Mouse (Mus musculus): ENCODE data around the gene Tekt1. TPM values are rescaled to one million over a fixed set of nuclear protein-coding genes. Genes with fewer than 3 reads are reported as not detected.

The Tekt1 gene
- total and polyA plus RNA-seq, 3 experiments, result 0.08 TPM; not detected in 2

DNA sequence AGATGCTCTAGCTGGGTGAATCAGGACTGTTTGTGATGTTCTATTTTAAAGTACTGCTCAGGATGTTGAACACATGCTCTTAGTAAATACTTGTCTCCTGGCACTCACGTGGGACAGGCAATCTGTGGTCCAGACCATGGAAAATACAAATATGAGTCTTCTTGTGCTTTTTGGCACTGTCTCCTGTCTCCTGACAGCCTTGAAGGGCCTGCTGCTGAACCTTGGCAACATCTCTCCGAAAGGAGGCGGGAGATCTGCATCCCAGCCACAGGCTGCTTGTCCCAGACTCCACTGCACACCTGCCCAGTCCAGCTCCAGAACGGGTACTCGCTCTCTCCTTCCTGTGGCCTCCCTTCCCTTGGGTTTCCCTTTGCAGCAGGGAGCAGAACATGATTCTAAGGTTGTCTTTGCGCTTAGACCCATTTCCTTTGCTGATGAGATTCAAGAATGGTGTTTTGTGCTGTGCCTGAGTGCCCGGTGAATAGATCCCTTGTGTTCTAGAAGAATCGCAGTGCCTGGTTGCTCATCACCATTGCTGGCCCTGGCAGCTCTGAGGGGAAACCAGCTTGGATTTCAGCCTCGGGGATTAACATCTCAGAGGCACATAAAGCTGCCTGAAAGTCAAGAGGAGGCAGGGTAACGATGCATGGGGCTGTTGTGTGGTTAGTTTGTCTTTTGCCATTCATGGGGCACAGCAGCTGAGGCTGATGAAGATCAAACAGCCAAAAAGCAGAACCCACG is 5.9 kb upstream of the Tekt1 start:
- TF ChIP-seq USF2 (conservative IDR thresholded peaks at IDR 0.05; ENCODE audit: low read depth, low read length) (no peak), ZNF384 (IDR thresholded peaks at IDR 0.05; ENCODE audit: low read depth, low read length) (no peak), MYC (IDR thresholded peaks at IDR 0.05; ENCODE audit: low read depth, low read length) (no peak), HCFC1 (IDR thresholded peaks at IDR 0.05; ENCODE audit: low read depth, low read length) (no peak), MAX (IDR thresholded peaks at IDR 0.05; ENCODE audit: low read length) (no peak), MEF2A (IDR thresholded peaks at IDR 0.05; ENCODE audit: borderline replicate concordance, low read depth, low read length) (no peak), ELF1 (IDR thresholded peaks at IDR 0.05; ENCODE audit: low read depth, low read length) (no peak), ETS1 (conservative IDR thresholded peaks at IDR 0.05; ENCODE audit: low read depth, low read length) (no peak), GABPA (IDR thresholded peaks at IDR 0.05; ENCODE audit: insufficient replicate concordance, low read depth, low read length) (no peak)
- Histone ChIP-seq H3K36me3 (replicated peaks in 1 of 2; ENCODE audit: control insufficient read depth in 1 of 2, insufficient read depth in 1 of 2, low read length in 1 of 2) (no peaks in the 10 kb centered on the region), H3K4me1 (ENCODE audit: control insufficient read depth in 1 of 2, insufficient read depth in 2 of 2) (peaks cover 0 to 3% of the 10 kb centered on the region in 2 experiments; a peak in 1 of 4 replicates), H3K4me3 (replicated peaks in 1 of 3; ENCODE audit: low read depth in 2 of 3, low read length in 2 of 3, poor library complexity in 1 of 3) (no peak overlapping the region), H3K9me3 (replicated peaks; ENCODE audit: low read length) (no peaks in the 10 kb centered on the region), H3K79me2 (replicated peaks; ENCODE audit: control insufficient read depth, extremely low read depth, insufficient read depth, poor library complexity, severe bottlenecking) (no peaks in the 10 kb centered on the region), H3K27ac (ENCODE audit: insufficient read depth, low read depth) (no peak overlapping the region), H3K9ac (ENCODE audit: insufficient read depth, low read depth) (no peak overlapping the region), H3K4me2 (ENCODE audit: insufficient read depth, low read depth, poor library complexity, severe bottlenecking) (no peak overlapping the region), H3K27me3 (replicated peaks) (peaks cover 83% of the 10 kb centered on the region)
- dilution Hi-C loops (cut with MboI; ENCODE audit: extremely low pct_ligation_motif_present, extremely low pct_unique_long_range_greater_than_20kb, low sequenced_read_pairs) (no loop called here), in situ Hi-C loops (cut with MboI; ENCODE audit: low pct_ligation_motif_present, low pct_unique_long_range_greater_than_20kb, low sequenced_read_pairs) (no loop called here)
- DNase-seq (ENCODE audit: extremely low read depth), result no peak

DNA sequence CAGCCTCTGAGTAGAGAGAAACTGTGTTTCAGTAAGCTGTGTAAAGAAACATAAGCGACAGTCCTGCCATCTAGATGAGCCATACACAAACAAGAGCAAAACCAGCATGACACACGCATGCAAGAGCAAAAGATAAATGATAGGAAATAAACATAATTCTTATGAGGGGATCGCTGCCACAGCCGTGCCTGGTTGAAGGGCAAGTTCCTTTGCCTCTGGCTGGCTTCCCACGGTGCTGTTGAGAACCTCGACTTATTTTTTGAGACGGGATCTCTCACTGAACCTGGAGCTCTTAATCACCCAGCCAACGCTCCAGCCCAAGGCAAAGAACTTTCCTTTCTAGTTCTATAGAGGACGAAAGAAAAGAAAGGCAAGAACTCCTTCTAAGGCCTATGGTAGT is 3.9 kb upstream of the Tekt1 start:
- no peak for DNase-seq (ENCODE audit: extremely low read depth)
- H3K36me3 ChIP-seq (replicated peaks in 1 of 2; ENCODE audit: control insufficient read depth in 1 of 2, insufficient read depth in 1 of 2, low read length in 1 of 2), result no peaks in the 10 kb centered on the region
- no peaks in the 10 kb centered on the region for H3K79me2 ChIP-seq (replicated peaks; ENCODE audit: control insufficient read depth, extremely low read depth, insufficient read depth, poor library complexity, severe bottlenecking)
- H3K4me1 ChIP-seq (ENCODE audit: control insufficient read depth in 1 of 2, insufficient read depth in 2 of 2), result peaks cover 0 to 3% of the 10 kb centered on the region in 2 experiments; a peak in 1 of 4 replicates
- H3K27ac ChIP-seq (ENCODE audit: insufficient read depth, low read depth), result no peak overlapping the region
- no peak overlapping the region for H3K4me3 ChIP-seq (replicated peaks in 1 of 3; ENCODE audit: low read depth in 2 of 3, low read length in 2 of 3, poor library complexity in 1 of 3)
- no peak for TF ChIP-seq JUN (IDR thresholded peaks at IDR 0.05; ENCODE audit: insufficient read depth, low read depth, low read length)
- no peak for TF ChIP-seq MAZ (IDR thresholded peaks at IDR 0.05; ENCODE audit: low read depth, low read length)
- no peak for TF ChIP-seq RAD21 (IDR thresholded peaks at IDR 0.05; ENCODE audit: low read depth, low read length)
- no peak for TF ChIP-seq SIN3A (IDR thresholded peaks at IDR 0.05; ENCODE audit: low read length)
- TF ChIP-seq ZNF384 (IDR thresholded peaks at IDR 0.05; ENCODE audit: low read depth, low read length), result no peak
- no peak for TF ChIP-seq EP300 (IDR thresholded peaks at IDR 0.05; ENCODE audit: low read length)
- TF ChIP-seq SMC3 (IDR thresholded peaks at IDR 0.05; ENCODE audit: low read depth, low read length), result no peak
- no peak for TF ChIP-seq IRF4 (IDR thresholded peaks at IDR 0.05; ENCODE audit: low read depth, low read length)
- no peak for TF ChIP-seq GABPA (IDR thresholded peaks at IDR 0.05; ENCODE audit: insufficient replicate concordance, low read depth, low read length)
- no peak for TF ChIP-seq POLR2AphosphoS2 (IDR thresholded peaks at IDR 0.05; ENCODE audit: low read depth, low read length)
- no peak for TF ChIP-seq ETS1 (conservative IDR thresholded peaks at IDR 0.05; ENCODE audit: low read depth, low read length)
- no peak for TF ChIP-seq KAT2A (IDR thresholded peaks at IDR 0.05; ENCODE audit: insufficient replicate concordance, low read length)
- no peak for TF ChIP-seq PAX5 (IDR thresholded peaks at IDR 0.05; ENCODE audit: low read length)
- no peak for TF ChIP-seq USF1 (IDR thresholded peaks at IDR 0.05; ENCODE audit: low read depth, low read length)
- no peak overlapping the region for H3K4me2 ChIP-seq (ENCODE audit: insufficient read depth, low read depth, poor library complexity, severe bottlenecking)
- in situ Hi-C loops (cut with MboI; ENCODE audit: low pct_ligation_motif_present, low pct_unique_long_range_greater_than_20kb, low sequenced_read_pairs) (no loop called here), dilution Hi-C loops (cut with MboI; ENCODE audit: extremely low pct_ligation_motif_present, extremely low pct_unique_long_range_greater_than_20kb, low sequenced_read_pairs) (no loop called here)
- H3K9ac ChIP-seq (ENCODE audit: insufficient read depth, low read depth), result no peak overlapping the region
- H3K27me3 ChIP-seq (replicated peaks), result peaks cover 77% of the 10 kb centered on the region
- no peaks in the 10 kb centered on the region for H3K9me3 ChIP-seq (replicated peaks; ENCODE audit: low read length)

Data from CH12.LX (cell line).